Mouse (Mus musculus): Measurements from ENCODE around the gene Msi2.

The Msi2 gene

GRCm38 (mm10) chr11:88718050-88718765 is at the start of gene Msi2:
Gene Msi2 (minus strand): TSS chr11:88718513.
- DNase-seq, result peak; percentile 94

- DNase-seq, result no peak
Observed at GRCm38 (mm10) chr11:88765635-88766034, 47.3 kb upstream of the Msi2 start.

GRCm38 (mm10) chr11:88763371-88763770 is 45.1 kb upstream of the Msi2 start:
- no peak for DNase-seq

- DNase-seq, result no peak
Observed at GRCm38 (mm10) chr11:88759501-88759900, 41.2 kb upstream of the Msi2 start.

GRCm38 (mm10) chr11:88758402-88758801 is 40.1 kb upstream of the Msi2 start:
- DNase-seq, result no peak

GRCm38 (mm10) chr11:88745306-88745705 is 27.0 kb upstream of the Msi2 start:
- no peak for DNase-seq

GRCm38 (mm10) chr11:88739574-88740295 is 21.4 kb upstream of the Msi2 start:
- DNase-seq, result peak; percentile 37

GRCm38 (mm10) chr11:88729363-88729762 is 11.1 kb upstream of the Msi2 start:
- DNase-seq, result no peak

GRCm38 (mm10) chr11:88728508-88728890 is 10.2 kb upstream of the Msi2 start:
- DNase-seq, result peak; percentile 87

GRCm38 (mm10) chr11:88727768-88728507 is 9.6 kb upstream of the Msi2 start:
- no peak for DNase-seq

GRCm38 (mm10) chr11:88721144-88721636 is 2.9 kb upstream of the Msi2 start:
- DNase-seq, result no peak

- no peak for DNase-seq
Observed at GRCm38 (mm10) chr11:88720261-88721143, 2.2 kb upstream of the Msi2 start.

GRCm38 (mm10) chr11:88719601-88720000 is 1.3 kb upstream of the Msi2 start:
- no peak for DNase-seq

GRCm38 (mm10) chr11:88718766-88719595 is 668 bp upstream of the Msi2 start:
- peak; percentile 45 for DNase-seq

GRCm38 (mm10) chr11:88717644-88718049 is 666 bp downstream of the Msi2 start:
- DNase-seq, result peak; percentile 48

- no peak for DNase-seq
Observed at GRCm38 (mm10) chr11:88717016-88717643, 1.2 kb downstream of the Msi2 start.

- no peak for DNase-seq
Observed at GRCm38 (mm10) chr11:88716061-88716994, 2.0 kb downstream of the Msi2 start.

- DNase-seq, result no peak
Observed at GRCm38 (mm10) chr11:88715299-88715698, 3.0 kb downstream of the Msi2 start.

GRCm38 (mm10) chr11:88714127-88714526 is 4.2 kb downstream of the Msi2 start:
- no peak for DNase-seq

GRCm38 (mm10) chr11:88713479-88713878 is 4.8 kb downstream of the Msi2 start:
- no peak for DNase-seq
